Mouse (Mus musculus): ENCODE data around the gene Rcn3.
"Not testable (repeated sequence)": the region's sequence is repeated elsewhere in the genome, so short reads cannot be mapped to it uniquely, and the experiment has no call there.

DNA sequence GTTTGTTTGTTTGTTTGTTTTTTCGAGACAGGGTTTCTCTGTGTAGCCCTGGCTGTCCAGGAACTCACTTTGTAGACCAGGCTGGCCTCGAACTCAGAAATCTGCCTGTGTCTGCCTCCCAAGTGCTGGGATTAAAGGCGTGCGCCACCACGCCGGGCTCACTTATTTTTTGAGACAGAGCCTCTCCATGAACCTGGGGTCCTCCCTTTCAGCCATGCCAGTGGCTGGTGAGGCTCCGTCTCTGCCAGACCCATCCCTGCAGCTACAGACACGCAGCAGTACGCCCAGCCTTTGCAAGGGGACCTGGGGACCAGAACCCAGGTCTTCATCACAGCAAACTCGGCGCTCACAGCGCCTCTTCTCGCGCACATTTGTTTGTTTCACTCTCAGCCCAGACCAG, 3.9 kb upstream of the Rcn3 start:
- TF ChIP-seq CTCF (IDR thresholded peaks at IDR 0.05; ENCODE audit: control insufficient read depth, insufficient read depth, insufficient read length); MYOG (IDR thresholded peaks at IDR 0.05; ENCODE audit: control insufficient read depth, extremely low read depth, insufficient read length); CEBPB (IDR thresholded peaks at IDR 0.05; ENCODE audit: low read depth); MAX (IDR thresholded peaks at IDR 0.05); USF1 (IDR thresholded peaks at IDR 0.05; ENCODE audit: low read depth): not testable (repeated sequence)
